Mouse (Mus musculus) gastrocnemius, adult 18-20 months (tissue): Measurements from ENCODE around the gene Zfp429. TPM values are rescaled to one million over a fixed set of nuclear protein-coding genes. Genes with fewer than 3 reads are reported as not detected.
"Not testable (repeated sequence)": the region's sequence is repeated elsewhere in the genome, so short reads cannot be mapped to it uniquely, and the experiment has no call there.

Experiments used
- DNase-seq: peaks from one replicate; pipeline ENCODE4 v3.0.0; 2021; ENCODE audit warnings: low spot score
- long read RNA-seq, 2 experiments: library from polyadenylated mRNA; stranded (forward); transcript quantifications; one replicate each; pipeline ENCODE4 v2.0.0; 2021
- total RNA-seq, 2 experiments: library from RNA; stranded (reverse); gene quantifications; 2 replicates each; pipeline ENCODE4 v1.2.3; 2021

Zfp429 gene
- 1 to 10 TPM; 1.6 to 2.0 TPM for total RNA-seq
- long read RNA-seq, experiment 1, partial matches to known transcripts, result 0 of 1 reads
- long read RNA-seq, experiment 1, other reads (novel, unspliced or antisense), result 0 of 1 reads
- long read RNA-seq, experiment 2, partial matches to known transcripts, result 0 of 1 reads
- long read RNA-seq, experiment 2, other reads (novel, unspliced or antisense), result 0 of 1 reads

DNA sequence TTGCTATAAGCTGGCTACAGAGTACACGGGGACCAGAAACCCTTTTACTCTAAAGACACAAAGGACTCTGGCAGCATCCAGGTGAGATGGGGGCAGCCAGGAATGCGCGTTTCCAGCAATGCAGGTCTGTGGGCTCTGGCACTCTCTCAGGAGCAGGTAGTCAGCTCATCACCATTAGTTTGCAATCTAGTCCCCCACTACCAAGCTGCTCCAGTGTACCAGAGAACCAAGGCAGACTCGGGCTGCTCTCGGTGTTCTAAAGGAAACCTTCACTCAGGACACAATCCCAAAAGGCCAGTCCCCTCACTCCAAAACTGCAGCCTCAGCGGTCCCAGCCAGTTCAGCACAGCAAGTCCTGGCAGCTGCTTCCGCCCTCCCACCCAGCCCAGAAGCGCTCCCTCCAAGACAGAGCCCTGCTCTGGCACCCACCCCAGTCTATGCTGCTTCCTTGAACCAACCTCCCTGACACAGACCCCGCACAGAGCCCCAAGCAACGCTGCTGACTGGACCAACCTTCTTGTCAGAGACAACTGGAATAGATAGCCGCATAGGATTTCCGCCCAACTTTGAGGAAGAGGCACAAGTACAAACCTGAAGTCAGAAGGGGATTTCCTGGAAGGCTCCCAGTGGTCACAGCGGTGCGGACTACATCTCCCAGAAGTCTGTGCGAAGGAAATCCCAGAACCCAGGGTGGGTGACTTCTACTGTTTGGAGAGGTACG, at the start of gene Zfp429:
Gene Zfp429 (minus strand): TSS at position 637 of the 721 bp plus-strand sequence.
- peak; percentile 71 for DNase-seq

DNA sequence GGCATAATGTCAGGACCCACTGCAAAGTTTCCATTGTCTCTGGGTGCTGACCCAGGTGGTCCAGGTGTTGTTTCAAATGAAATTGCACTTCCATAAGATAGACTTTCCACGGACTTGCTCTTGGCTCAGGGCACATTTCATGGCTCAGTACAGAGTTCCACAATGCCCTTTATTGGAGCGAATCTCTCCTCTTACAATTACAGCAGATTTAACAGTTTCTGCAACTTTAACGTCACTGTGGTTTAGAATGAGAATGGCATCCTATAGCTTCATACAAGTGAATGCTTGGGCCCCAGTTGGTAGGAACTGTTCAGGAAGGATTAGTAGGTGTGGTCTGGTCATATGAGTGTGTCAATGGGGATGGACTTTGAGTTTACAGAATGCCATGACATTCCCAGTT, 37.5 kb upstream of the Zfp429 start:
- DNase-seq, result not testable (repeated sequence)

DNA sequence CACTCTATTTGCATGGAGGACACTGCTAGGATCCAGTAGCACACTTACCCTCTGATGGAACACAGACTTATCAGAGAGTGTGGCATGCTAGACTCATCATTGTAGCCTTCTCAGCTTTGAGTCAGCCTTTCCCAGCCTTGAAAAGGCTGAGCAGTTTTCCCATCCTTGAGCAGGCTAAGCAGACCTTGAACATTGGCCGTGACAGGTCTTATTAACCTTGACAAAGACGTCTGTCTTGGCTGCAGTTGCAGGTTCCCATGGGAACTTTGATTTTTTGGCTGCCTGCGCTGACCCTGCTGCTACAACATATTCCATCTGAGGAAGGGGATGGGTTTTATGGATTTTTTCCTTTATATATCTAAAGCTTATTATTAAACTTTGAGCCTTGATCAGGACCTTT, 28.5 kb upstream of the Zfp429 start:
- no peak for DNase-seq

DNA sequence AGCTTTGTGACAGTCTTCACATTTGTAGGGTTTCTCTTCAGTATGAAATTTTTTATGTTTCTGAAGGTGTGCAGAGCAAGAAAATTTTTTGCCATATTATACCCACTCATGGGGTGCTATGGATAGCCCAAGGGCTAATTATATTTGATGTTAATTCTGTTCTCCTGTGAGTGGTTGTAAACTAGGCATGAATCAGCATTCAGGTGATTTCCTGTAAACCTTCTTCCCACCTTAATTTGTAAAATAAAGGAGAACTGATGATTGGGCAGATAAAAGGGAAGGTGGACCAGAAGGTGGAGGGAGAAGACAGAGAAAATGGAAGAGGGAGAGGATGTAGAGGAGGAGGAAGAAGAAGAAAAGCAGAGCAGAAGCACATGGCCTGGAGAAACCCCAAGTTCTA, 26.1 kb upstream of the Zfp429 start:
- DNase-seq, result not testable (repeated sequence)

DNA sequence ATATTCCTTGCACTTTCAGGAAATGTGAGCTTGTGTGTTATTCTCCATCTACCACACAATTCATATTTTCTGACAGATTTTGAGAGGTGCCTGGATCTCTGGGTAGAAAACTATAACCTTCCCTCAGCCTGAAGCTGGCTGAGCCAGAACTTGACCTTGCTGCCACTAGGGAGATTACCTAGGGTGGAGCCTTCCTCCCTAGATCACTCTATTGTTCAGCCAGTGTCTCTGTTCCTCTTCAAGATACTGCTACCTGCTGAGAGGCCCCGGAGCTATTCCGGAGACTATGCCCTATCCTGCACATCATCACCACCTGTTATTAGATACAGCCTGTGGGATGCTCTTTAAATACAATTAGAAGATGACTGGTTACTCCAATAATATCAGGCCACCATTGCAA, 22.9 kb upstream of the Zfp429 start:
- DNase-seq, result not testable (repeated sequence)

DNA sequence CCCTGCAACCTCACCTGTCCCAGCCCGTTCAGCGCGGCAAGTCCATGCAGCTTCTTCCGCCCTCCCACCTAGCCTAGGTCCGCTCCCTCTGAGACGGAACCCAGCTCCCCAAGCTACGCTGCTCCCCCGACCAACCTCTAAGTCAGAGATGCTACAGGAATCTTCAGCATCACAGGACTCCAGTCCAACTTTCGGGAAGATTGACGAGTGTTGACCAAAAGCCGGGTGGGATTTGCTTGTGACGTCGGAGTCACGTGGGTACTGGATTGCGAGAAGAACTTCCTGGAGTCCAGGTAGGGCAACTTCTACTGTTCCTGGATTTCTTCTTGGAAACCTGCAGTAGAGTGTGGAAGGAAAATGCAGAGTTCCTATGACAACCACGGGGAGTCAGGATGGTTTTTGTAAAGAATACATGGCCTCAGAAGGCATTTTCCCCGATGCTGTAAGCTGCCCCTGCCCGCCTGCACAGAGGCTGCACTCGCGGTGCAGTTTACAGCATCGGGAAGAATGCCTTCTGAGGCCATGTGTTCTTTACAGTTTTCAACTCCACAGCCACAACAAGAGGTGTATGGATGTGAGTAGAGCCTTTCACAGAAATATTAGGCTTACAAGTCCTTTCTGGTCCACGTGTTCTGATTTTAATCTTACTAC, 21.7 kb upstream of the Zfp429 start, which contains the start of gene Zfp459:
Gene Zfp459 (minus strand): TSS at position 212 of the 651 bp plus-strand sequence.
- DNase-seq, result no peak

DNA sequence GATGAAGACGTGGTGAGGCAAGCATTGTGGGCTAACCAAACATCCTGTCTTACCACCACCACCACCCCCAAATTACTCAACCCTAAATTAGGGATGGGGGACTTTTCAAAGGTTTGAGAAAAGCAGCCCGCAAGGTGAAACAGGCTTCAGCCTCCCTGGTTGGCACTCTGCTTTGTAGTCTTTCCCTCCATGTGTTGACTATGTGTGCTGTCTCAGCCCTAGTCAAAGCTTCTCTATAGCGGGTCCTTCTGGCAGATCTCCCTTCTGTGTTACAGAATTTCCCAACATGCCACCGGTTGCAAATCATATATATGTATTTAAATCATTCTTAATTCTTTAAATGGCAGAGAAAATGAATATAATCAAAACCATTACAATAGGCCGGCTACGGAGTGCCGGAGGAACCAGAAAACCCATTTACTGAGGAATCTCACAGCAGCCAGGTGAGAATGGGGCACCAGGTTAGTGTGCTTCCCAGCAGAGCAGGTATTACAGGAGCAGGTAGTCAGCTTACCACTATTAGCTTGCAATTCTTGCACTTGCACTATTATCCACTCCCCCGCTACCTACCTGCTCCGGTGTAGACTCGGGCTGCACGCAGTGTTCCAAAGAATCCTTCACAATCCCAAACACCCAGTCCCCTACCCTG, 21.1 kb upstream of the Zfp429 start:
- DNase-seq, result no peak

DNA sequence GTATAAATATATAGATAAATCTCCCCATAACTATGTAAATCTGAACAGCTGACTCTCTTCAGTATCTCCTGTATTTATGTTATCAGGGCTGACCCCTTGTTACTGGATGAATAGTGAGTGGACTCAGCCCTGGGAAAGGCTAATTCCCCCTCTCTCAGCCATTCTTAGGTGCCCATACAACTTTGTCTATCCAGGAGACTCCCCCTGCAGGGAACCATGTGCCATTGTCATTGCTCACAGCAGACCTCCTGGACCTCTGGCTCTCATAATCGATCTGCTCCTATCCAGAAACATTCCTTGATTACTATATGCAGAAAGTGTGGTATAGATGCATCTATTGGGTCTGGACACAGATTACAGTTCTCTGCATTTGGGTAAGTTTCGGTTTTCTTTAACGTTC, 17.2 kb upstream of the Zfp429 start:
- no peak for DNase-seq

DNA sequence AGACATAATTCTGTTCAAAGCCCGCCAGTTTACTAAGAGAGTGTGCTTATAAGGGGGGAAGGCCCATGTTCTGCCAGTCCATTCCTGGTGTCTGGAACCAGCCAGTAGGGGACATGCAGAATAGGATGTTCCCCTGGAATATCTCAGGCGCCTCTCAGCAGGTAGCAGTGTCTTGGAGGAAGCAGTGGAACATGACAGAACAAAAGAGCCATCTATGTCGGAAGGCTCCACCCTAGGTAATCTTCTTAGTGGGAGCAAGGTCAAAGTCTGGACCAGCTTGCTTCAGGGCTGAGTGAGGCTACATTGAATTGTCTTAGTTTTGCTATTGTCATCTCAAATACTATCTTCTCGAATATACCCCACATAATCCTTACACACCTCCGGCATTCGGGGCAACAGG, 16.1 kb upstream of the Zfp429 start:
- no peak for DNase-seq

DNA sequence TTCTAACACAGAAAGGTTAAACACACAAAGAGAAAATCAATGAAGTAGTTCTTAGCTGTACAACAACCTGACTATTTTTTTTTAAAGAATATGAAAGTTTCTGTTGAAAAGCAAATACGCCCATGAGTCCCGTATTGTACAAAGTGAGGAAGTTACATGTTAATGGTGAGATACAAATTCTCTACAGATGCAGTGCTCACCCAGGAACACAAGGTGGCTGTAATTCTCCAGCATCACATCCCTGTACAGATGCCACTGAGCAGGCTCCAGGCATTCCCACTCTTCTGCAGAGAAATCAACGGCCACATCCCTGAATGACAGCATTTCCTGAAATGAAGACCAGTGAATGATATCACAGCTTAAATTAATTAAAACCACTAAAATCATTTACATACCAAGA, 14.0 kb upstream of the Zfp429 start:
- not testable (repeated sequence) for DNase-seq

DNA sequence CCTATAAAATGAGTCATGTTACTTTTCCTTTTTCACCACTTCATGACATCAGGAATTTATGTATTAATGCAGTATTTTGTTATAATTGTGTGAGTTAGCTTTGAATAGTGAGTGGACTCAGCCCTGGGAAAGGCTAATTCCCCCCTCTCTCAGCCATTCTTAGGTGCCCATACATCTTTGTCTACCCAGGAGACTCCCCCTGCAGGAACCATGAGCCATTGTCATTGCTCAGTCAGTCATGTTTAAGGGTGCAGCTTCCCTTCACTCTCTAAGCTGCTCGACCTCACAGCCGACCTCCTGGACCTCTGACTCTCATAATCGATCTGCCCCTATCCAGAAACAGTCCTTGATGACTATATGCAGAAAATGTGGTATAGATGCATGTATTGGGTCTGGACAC, 23.4 kb downstream of the Zfp429 start:
- not testable (repeated sequence) for DNase-seq

DNA sequence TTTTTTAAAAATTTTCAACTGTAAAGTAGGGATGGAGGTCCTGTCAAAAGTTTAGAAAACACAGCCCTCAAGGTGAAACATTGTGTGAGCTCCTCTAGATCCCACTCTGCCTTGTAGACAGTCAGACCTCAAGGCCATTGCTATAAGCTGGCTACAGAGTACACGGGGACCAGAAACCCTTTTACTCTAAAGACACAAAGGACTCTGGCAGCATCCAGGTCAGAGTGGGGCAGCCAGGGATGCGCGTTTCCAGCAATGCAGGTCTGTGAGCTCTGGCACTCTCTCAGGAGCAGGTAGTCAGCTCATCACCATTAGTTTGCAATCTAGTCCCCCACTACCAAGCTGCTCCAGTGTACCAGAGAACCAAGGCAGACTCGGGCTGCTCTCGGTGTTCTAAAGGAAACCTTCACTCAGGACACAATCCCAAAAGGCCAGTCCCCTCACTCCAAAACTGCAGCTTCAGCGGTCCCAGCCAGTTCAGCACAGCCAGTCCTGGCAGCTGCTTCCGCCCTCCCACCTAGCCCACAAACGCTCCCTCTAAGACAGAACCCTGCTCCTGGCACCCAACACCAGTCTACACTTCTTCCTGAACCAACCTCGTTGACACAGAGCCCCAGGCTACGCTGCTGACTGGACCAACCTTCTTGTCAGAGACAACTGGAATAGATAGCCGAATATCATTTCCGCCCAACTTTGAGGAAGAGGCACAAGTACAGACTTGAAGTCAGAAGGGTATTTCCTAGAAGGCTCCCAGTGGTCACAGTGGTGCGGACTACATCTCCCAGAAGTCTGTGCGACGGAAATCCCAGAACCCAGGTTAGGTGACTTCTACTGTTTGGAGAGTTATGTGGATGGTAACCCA, 24.3 kb downstream of the Zfp429 start, which contains the start of the genes Gm28041 and Zfp456:
Gene Gm28041 (minus strand): TSS at position 684 of the 862 bp plus-strand sequence.
Gene Zfp456 (minus strand): TSS at position 761 of the 862 bp plus-strand sequence.
- DNase-seq, result peak; percentile 68

DNA sequence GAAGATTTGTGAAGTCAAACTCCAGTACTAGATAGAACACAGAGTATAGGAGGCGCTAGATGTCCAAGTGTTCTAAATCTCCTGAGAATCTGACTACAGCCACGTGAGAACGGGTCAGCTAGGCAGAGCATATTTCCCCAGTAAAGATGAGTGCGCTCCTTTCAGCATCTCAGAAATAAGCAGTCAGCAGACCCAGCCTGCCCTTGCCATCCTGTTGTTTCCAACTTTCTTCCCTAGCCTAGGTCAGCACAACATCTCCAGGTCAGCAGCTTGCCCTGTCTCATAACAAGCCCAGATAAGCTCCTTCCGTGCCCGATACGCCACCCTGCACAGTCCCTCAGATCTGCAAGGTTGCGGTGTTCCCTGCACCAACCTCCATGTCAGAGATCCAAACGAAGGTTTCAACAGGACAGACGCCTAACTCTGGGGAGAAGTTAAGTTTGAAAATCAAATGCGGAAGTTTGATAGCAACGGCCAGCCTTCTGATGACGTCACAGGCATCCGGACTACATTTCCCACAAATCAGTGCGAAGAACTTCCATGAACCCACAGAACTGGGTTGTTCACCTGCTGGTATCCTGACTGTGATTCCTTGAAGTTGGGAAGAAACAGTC, 39.4 kb downstream of the Zfp429 start, which contains the start of the genes Gm28044 and Zfp953:
Gene Gm28044 (minus strand): TSS at position 406 of the 614 bp plus-strand sequence.
Gene Zfp953 (minus strand): TSS at position 475 of the 614 bp plus-strand sequence.
- peak; percentile 93 for DNase-seq

DNA sequence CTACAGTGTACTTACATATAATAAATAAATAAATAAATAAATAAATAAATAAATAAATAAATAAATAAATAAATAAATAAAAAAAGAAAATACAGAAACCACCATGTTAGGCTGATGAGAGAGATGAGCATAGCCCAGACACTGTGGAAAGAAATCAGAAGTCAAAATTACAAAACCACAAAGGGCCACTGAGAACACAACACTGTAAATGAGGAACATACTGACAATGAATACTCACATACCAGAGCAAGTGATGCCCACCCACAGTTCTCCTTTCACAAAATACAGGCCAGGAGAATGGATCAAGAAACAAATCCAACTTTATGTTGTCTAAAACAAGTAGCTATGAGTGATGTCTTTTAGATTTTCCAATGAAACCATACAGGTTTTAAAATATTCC, 47.8 kb downstream of the Zfp429 start:
- no peak for DNase-seq

DNA sequence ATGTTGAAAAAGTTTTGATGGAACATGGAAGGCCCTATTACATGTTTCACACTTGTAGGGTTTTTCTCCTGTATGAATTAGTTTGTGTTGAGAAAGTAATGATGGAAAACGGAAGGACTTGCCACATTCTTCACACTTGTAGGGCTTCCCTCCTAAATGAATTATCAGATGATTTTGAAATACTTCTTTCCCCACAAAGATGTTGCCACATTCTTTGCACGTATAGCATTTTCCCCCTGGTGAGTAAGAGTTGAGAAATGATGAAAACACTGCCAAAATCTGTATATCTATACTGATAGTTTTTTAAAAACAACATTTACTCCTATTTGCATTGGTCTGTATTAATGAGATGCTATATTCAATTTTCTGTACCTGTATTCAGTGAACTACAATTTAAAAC, 56.2 kb downstream of the Zfp429 start:
- no peak for DNase-seq

Other genes starting within 250 kb of the Zfp429 start
- 1 to 10 TPM; 1.5 to 1.6 TPM for gene Rsl1, start 226.6 kb downstream of the Zfp429 start, total RNA-seq
- under 1 TPM; 0.43 to 0.57 TPM for gene Zfp455, start 205.3 kb downstream of the Zfp429 start, total RNA-seq
- 1 to 10 TPM; 1.0 to 1.5 TPM for gene Zfp458, start 121.4 kb downstream of the Zfp429 start, total RNA-seq
- gene Zfp457, start 93.3 kb downstream of the Zfp429 start, total RNA-seq, result 1 to 10 TPM; 5.1 to 5.4 TPM
- 1 to 10 TPM; 1.6 to 2.0 TPM for gene Zfp595, start 67.2 kb downstream of the Zfp429 start, total RNA-seq
- gene Gm28044, start 39.3 kb downstream of the Zfp429 start, total RNA-seq, result under 1 TPM; 0.78 to 0.93 TPM
- under 1 TPM; 0.71 to 0.73 TPM for gene Zfp953, start 39.2 kb downstream of the Zfp429 start, total RNA-seq
- gene Gm28041, start 24.1 kb downstream of the Zfp429 start, total RNA-seq, result under 1 TPM in 1 of 2 experiments, not detected in 1; 0.47 TPM
- gene Zfp456, start 24.0 kb downstream of the Zfp429 start, total RNA-seq, result under 1 TPM; 0.14 to 0.34 TPM
- under 1 TPM; 0.27 to 0.81 TPM for gene Zfp459, start 21.6 kb upstream of the Zfp429 start, total RNA-seq
- gene Zfp874a, start 51.8 kb upstream of the Zfp429 start, total RNA-seq, result 1 to 10 TPM; 6.6 to 8.0 TPM
- gene Zfp874b, start 84.4 kb upstream of the Zfp429 start, total RNA-seq, result 10 to 100 TPM; 14.2 to 19.2 TPM
- gene Zfp58, start 100.7 kb upstream of the Zfp429 start, total RNA-seq, result 1 to 10 TPM; 3.4 to 4.2 TPM
- gene Gm26965, start 126.3 kb upstream of the Zfp429 start, total RNA-seq, result not detected
- gene Zfp87, start 126.4 kb upstream of the Zfp429 start, total RNA-seq, result 1 to 10 TPM; 3.0 to 3.8 TPM
- gene Zfp748, start 154.0 kb upstream of the Zfp429 start, total RNA-seq, result 1 to 10 TPM; 1.6 to 1.9 TPM
- 1 to 10 TPM; 2.7 to 2.9 TPM for gene Zfp729b, start 209.9 kb upstream of the Zfp429 start, total RNA-seq
- under 1 TPM; 0.17 to 0.80 TPM for gene Gm49345, start 237.9 kb upstream of the Zfp429 start, total RNA-seq
- gene Zfp729a, start 238.0 kb upstream of the Zfp429 start, total RNA-seq, result 1 to 10 TPM; 2.8 to 3.5 TPM